Mouse (Mus musculus): Measurements from ENCODE around the gene BC034090. TPM values are rescaled to one million over a fixed set of nuclear protein-coding genes. Genes with fewer than 3 reads are reported as not detected.

Gene BC034090
- polyA plus RNA-seq, 1 experiment = 15.4 TPM

DNA sequence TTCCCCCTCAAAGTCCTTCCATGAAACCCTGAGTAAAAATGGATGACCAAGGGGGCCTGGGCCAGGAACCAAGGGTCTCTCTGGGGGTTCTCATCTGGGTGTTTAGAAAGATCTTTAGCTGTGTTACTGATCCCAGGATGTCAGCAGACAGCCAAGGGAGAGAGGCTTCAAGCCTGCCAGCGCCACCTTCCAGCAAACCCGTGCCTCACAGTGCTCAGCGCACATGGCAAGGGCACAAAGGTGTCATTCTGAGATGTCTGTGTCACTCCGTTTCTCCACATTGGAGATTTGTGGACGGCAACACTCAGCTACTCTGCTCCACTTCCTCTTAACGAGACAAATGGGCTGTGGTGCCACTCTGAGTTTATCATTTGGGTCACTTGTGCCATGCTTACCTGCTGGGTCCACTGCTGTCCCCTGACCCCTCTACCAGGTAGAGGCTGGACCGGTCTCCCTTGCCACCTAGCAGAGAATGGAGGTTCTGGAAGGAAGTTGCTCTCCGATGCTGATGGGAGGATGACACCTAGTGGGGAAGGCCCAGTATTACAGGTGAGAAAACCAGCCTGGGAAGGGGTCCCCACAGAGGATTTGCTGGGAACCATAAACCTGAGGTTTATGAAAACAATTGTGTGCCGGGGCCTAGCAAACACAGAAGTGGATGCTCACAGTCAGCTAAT, 26.2 kb downstream of the BC034090 start:
- peak in 1 of 2 experiments; percentile 80 for DNase-seq (ENCODE audit: extremely low spot score in 1 of 2, low spot score in 1 of 2)

DNA sequence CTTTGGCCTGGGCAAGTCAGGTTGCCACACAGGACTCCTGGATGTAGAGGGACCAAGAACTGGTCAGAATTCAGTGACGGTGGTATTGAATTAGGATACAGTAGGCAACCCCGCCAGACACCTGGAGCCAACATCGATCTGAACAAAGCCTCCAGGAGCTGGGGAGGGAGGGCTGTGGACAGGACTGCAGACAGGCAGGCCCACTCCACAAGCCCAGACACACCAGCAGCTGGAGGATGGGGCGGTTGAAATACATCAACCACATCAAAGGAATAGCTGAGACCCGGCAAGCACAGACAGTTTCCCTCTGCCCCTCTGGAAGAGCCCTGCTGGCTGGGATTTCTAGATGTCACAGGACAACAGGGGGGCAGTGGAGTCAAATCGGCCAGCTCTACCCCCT, 27.4 kb downstream of the BC034090 start:
- no peak for DNase-seq (ENCODE audit: extremely low spot score in 1 of 2, low spot score in 1 of 2)

DNA sequence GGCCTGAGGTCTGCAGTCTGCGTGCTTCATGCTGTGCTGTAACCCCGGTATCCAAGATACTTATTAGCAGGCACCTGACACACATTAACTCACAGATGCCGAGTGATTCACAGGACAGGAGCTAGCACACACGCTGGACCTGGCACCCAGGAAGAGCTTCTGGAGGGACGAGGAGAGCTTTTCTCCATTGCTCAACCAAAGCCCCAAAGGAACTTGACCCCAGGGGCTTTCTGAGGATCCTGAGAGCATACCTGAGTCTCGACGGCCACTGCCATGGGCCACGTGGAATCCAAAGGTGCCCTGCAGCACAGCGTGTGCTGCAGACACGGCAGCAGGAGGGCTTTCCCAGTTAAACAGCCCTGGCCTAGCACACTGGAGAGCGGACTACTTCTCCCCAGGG, 27.9 kb downstream of the BC034090 start:
- no peak for DNase-seq (ENCODE audit: extremely low spot score in 1 of 2, low spot score in 1 of 2)

DNA sequence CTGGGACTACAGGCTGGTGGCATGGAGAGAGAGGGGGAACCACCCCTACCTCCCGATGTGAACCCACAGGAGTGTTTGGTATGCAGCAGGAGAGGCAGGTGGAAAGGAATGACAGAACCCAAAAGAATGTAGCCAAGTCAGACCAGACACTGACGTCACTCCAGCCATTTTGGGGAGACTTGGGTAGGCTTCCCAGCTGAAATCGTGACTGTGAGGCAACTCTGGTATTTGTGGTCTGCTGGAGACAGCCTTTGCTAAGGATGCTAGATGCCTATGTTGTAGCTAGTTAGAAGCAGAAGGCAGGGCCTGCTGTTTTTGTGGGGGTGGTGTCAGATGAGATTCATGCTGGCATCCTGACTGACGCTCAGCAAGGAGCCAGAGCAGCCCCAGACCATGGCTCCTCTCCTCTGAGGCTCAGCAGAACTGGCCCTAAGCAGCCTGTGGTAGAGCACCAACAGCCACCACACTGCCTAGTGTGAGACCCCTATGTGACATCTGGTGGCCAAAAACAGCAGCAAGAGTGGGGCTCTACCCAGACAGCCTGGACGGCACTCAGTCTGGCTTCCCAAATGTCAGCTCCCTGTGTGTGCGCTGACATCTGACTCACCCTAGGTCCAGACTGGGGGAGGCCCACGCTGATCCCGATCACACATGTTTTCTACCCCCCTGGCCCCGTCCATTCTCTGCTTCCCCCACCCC, 29.0 kb downstream of the BC034090 start:
- peak; percentile 80 to 85 for DNase-seq (ENCODE audit: extremely low spot score in 1 of 2, low spot score in 1 of 2)

DNA sequence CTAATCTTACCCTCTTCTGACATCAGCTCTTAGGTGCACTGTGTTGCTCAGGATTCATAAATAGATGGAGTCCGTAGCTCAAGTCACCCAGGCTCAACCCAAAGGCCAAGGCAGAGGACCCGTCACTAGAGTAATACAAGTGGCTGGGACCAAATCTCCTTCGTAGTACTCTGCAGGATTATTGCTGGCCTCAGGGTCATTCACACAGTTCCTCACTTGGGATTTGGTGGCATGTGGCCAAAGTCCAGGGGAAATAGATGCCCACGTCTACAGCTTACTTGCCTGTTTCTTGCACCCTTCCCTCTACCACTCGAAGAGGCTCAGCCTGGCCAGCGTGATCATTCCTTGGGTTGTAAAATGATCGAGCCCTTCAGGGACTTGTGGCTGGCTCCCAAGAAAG, 30.3 kb downstream of the BC034090 start:
- DNase-seq (ENCODE audit: extremely low spot score in 1 of 2, low spot score in 1 of 2) = no peak

DNA sequence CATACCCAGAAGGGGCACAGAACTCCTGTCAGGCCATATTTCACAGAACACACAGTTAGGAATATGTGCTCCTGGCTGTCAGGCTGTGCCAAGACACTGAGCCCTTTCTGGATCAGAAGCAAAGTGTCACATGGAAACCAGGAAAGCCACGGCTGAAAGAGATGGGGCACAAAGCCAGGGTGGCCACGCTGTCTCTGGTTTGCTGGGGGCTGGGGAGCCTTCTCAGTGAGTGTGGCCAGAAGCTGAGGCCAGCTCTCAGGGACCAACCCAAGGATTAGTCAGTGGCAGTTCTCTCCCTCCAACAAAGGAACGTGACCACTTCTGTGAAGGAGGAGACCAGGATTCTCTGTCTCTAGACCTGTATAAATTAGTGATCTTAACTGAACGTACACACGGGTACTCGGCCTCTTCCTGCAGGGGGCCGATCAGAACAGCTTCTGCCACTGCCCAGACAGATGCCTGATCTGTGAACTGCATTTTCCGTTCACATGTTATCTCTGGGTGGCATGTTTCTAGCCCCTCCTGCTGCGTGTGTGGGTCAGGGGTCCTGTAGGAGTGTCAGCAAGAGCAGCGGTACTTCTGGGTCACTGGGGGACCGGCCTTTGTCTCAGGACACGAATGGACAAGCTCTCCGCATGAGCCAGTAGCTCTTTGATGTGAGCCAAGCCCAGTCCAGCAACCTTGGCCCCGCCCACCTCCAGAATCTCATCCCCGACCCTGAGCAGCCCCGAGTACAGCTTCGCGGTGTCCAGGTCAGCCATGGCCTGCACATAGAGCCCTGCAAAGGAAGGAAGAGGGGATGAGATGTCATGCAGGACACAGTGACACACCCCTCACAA, 31.1 kb downstream of the BC034090 start:
- DNase-seq (ENCODE audit: extremely low spot score in 1 of 2, low spot score in 1 of 2) = no peak

DNA sequence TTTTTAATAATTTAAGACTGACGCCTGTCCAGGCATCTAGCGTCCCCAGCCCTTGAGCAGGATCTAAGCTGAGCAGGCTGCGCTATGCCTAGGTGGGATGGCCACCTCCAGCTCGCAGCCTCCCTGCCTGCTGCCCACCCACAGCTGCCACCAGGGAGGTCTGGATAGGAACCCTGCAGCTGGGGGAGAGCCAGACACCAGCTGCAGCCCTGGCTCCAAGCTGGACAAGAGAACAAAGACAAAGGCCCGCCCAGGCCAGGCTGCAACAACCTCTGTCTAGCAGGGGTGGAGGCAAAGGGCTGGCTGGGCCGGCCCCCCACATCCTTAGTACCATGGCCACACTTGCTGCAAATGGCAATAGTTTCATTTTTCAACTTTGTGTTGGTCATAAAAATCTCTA, 31.8 kb downstream of the BC034090 start:
- no peak for DNase-seq (ENCODE audit: extremely low spot score in 1 of 2, low spot score in 1 of 2)

DNA sequence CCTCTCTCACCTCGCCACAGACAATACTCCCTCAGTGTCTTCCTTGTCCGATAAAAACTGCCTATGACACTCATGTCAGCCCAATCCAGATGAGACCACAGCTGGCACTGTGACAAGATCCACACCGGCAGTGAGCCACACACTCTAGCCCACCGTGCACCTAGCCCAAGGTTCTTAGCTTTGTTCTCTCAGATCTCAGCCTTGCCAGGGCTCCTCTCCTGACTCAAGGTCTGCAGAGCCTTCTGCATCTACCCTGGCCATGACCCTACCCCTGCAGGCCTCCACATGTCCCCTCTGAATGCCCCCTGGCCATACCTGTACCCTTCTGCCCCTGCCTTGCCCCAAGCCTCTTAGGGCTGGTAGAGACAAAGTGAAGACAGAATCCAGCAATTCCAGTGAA, 32.2 kb downstream of the BC034090 start:
- no peak for DNase-seq (ENCODE audit: extremely low spot score in 1 of 2, low spot score in 1 of 2)

DNA sequence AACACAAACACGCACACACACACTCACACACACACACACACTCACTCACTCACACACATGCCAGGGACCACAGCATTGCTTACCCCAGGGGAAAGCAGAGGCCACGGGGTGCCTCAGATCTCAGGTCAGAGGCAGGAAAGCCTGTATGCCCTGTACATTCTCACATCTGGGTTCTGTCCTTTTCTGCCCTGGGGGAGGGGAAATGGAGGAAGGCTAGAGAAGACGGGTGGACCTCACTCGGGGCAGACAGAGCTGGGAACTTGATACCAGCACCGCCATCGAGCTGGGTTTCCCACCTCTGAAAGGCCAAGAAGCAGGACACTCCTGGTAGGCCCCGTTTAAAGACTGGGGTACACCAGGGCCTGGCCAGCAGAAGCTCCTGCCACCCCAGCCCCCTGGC, 33.2 kb downstream of the BC034090 start:
- no peak for DNase-seq (ENCODE audit: extremely low spot score in 1 of 2, low spot score in 1 of 2)

DNA sequence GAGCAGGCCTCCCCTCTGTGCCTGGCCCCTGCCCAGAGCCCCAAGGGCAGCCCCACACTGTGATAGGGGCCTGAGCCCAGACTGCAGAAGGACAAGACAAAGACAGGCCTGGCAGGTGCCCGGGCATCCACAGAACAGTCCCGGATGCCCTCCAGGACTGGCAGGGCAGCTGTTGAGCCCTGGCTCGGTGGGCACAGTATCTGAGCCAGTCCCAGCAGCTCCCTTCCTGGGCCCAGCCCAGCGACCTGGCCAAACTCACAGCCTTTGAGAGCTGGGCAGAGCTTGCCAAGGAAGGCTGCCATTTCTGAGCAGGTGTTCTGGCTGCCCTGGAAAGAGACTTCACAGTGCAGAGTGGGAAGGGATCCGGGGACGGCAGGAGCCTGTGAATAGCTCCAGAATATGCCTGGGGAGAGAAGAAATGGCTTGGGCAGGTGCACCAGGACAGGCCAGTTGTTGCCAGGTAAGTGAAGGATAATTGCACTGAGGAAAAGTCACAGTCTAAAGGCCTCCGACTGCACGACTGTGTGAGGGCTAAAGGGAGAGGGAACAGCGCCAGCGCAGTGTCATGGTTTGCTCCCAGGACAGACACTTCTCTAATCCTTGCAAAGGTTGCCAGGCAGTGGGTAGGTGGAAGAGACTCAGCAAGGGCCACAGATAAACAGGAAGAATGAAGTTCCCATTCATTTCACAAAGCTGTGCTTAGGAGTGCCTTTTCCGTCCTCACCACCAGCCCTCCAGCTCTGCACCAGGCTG, 34.1 kb downstream of the BC034090 start:
- no peak for DNase-seq (ENCODE audit: extremely low spot score in 1 of 2, low spot score in 1 of 2)

DNA sequence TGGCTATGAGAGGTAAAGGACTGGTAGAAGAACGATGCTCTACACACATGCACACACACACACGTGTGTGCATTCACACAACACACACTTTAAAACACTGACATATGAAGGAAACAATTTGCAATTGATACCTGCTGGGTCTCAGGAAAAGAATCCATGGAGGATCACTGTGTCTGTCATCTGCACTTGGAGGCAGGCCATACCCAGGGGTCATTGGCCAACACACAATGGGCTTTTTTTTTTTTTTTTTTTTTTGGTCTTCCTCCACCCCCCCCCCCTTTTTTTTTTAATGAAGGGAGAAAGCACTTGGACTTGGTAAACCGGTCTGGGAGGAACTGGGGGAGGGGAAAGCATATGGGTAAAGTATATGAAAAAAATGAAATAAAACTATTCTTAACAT, 36.4 kb downstream of the BC034090 start:
- no peak for DNase-seq (ENCODE audit: extremely low spot score in 1 of 2, low spot score in 1 of 2)

DNA sequence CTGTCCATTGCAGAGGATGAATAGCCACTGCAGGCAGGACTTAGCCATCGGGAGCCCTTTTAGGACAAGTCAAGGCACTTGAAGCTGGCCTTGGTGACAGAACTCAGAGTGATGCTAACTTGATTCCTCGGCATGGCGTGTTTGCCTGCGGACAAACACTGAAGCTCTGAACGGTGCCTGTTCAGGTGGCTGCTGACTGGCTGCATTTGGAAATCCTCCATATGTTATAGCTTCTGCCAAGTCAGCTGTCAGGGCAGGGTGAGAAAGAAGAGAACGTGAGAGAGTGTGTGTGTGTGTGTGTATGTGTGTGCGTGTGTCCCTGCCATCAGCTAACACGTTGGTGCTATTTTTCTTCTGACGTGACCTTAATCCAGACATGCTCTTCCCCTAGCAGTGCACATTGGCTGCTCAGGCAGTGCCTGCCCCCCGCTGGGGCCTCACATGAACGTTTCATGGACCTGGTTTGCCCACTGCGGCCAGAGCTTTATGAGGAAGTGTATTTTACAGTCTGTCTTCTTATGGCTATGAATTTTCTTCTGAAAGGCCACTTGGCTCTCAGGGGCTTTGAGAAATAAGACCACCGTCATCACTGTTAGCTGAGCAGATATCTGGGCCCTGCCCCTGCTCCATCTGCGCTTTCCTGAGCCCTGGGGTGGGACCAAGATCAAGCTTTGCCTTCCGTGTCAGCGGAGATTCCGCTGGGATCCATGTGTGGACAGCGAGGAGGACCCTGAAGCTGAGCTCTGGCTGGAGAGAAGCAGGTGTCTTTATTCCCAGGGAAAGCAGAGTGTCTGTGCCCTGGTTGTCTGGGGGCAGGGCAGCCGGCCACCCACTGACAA, 38.2 kb downstream of the BC034090 start:
- no peak for DNase-seq (ENCODE audit: extremely low spot score in 1 of 2, low spot score in 1 of 2)

DNA sequence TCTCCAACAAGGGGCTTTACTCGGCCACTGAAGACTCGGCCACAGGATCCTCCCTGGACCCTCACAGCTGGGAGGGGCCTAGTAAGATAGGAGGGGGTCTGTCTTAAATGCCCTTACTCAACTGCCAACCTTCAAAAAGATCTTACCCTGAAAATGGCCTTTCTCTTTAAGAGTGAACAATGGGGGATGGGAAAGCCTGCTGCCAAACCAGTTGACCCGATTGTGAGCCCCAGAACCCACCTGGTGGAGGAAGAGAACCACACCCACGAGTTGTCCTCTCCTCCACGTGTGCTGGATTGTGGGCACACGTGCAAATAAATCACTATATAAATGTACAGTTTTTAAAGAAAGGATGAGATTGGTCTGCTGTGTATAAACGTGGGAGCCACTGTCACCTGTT, 38.9 kb downstream of the BC034090 start:
- DNase-seq (ENCODE audit: extremely low spot score in 1 of 2, low spot score in 1 of 2) = no peak

DNA sequence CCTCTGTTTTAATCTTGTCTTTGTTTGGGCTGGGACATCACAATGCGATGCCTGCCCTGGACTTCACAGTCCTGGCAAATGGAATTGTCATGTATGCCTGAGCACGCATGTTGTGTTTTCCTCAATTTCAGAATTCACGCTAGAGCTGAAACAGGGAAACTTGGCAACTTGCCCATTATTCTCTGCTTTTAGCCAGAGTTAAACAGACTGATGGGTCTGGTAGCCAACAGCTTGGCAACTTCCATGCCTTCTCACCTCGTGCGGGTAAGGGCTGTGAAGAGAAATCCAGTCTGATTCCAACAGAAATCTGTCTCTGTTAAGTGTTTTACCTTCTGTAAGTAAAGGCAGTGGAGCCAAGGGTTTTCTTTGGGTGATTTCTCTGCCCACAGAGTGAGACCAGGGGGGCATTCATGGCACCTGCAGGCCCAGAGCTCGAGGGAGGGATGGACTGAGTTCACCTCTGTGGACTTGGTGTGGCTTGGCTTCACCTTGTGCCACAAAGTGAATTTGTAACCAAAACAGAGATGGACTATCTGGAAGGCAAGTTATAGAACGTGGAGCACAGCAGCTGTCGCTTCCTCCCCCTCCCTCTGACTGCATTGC, 39.6 kb downstream of the BC034090 start:
- peak in 1 of 2 experiments; percentile 66 for DNase-seq (ENCODE audit: extremely low spot score in 1 of 2, low spot score in 1 of 2)

DNA sequence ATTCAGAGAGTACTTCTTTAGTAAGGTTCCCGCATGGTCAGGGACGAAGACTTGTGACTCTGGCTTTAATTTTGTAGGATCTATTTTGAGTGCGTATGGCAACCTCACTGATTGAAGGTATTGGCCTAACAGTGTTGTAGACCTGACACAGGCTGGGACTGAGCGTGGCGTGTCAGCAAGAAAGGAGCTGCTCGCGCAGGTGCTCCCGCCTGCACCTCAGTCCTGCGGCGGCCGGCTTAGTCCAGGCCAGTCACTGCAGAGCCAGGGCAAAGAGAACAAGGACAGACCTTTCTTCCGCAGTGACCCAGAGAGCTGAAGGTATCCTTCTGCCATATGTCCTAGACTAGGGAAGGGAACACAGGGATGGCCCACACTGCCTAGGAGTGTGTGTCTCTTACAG, 40.3 kb downstream of the BC034090 start:
- DNase-seq (ENCODE audit: extremely low spot score in 1 of 2, low spot score in 1 of 2) = no peak

DNA sequence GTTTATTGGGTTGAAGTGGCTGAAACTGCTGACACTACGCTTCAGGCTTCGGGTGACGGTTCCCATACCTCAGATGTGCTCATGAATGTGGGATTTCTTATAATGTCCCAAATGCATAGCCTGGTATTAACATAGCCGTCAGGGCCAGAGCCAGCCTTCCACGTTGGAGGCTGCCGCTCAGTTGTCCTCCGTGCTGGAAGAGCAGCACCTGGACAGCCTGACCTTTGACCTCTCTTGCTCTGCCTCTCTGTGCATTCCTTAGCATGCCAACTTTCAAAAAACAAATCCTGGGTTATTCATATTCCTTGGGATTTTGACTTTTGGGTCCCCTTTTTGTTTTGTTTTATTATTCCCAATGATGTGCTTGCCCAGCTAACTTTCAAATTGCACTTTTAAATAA, 41.1 kb downstream of the BC034090 start:
- DNase-seq (ENCODE audit: extremely low spot score in 1 of 2, low spot score in 1 of 2) = no peak

DNA sequence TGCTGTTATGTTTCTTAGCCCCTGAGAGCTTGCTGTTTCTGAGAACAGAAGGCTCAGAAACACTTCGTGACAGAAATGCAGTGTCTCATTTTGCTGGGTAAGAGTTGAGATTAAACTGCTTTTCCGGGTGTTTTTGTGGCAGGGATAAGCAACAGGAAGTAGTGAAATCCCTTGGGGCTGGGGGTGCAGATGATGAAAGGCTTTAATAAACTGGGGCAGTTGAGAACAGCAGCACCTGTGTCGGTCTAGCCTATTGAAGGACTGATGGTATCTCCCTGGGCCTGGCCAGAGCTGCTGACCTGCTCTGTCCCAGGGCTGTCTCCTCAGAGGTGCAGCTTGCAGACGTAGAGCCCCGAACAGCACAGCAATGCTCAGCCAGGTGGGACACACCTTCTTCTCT, 41.8 kb downstream of the BC034090 start:
- no peak for DNase-seq (ENCODE audit: extremely low spot score in 1 of 2, low spot score in 1 of 2)

DNA sequence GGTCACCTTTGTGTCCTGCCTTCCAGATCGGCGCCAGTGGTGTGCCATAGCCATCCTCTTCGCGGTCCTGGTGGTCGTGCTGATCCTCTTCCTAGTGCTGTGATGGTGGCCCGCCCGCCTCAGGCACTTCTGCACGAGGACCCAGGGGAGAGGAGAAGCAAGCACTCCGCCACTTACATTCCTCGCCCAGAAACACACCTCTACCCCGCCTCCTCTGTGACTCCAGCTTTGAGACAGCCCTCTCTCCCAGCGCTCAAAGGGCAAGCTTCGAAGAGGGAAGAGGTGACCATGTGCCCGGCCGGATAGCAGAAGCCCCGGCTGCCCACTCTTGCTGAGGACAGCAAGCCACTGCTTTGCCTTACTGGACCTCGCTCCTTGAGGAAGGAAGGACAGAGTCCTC, 42.3 kb downstream of the BC034090 start:
- DNase-seq (ENCODE audit: extremely low spot score in 1 of 2, low spot score in 1 of 2) = no peak

DNA sequence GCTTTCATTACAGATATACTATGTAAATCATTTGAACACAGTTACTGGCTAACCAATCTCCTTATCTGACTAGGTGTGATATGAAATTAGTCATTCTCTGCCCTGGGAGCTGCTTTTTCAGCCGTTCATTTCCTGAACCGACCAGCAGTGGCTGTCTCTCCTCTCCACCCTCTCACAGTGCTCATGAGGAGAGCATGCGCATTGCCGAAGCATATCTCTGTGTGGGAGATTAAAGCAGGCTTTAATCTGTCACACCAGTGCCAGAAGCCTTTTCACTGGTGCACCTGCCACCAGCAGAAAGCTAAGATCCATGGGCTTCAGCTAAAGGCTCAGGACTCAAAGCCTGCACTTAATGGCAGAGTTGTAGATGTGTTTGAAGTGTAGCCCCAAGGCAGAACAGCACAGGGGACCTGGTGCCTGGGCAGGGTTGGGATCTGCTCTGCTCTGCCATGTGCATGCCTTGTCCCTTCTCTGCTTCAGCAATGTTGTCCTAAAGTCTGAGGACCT, 42.8 kb downstream of the BC034090 start:
- DNase-seq (ENCODE audit: extremely low spot score in 1 of 2, low spot score in 1 of 2) = peak in 1 of 2 experiments; percentile 81
